Mouse (Mus musculus) heart, adult 2 months (tissue): ENCODE measurements around the gene Lpar5.

ENCODE experiments used
- CTCF ChIP-seq: fragments of 200-600 bp; IDR thresholded peaks from 2 replicates; pipeline ENCODE4 v1.8.1; 2022; ENCODE audit warnings: antibody characterized with exemption, mild to moderate bottlenecking, moderate library complexity
- EP300 ChIP-seq: fragments of 200-500 bp; IDR thresholded peaks from 2 replicates; pipeline ENCODE4 v1.6.1; 2011; ENCODE audit warnings: low read depth, low read length, control low read depth; ENCODE audit not compliant: insufficient read depth
- POLR2A ChIP-seq: fragments of 200-500 bp; IDR thresholded peaks from 2 replicates; pipeline ENCODE4 v1.6.1; 2011; ENCODE audit warnings: mild to moderate bottlenecking, low read depth, low read length, control low read depth; ENCODE audit not compliant: insufficient read depth

DNA sequence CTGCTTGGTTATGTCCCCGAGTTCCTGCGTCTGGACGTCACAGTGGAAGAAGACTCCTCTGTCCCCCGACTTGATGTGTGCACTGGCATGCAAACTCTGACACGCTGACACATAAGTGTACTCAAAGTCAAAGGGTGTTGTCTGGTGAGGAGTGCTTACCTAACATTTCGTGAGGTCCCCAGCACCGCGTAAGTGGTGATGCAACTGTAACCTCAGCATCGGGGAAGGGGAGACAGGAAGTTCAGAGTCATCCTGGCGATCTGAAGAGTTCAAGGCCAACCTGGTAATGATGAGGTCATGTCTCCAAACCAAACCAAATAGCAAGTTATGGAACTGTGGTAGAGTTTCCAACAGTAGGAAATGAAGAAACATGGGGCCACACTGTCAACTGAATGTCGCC lies 44.8 kb downstream of the Lpar5 start:
- TF ChIP-seq CTCF (no peak), EP300 (no peak), POLR2A (no peak)
